Mouse (Mus musculus): ENCODE results near the gene Ei24. TPM values are rescaled to one million over a fixed set of nuclear protein-coding genes. Genes with fewer than 3 reads are reported as not detected.

Ei24 gene
- 101 TPM in 2 replicates for polyA plus RNA-seq (2015; fragmentation: Nextera tagmentation; extraction: Ambion mirVana)

GRCm38 (mm10) chr9:36796781-36797555 is at the start of gene Ei24:
Gene Ei24 (minus strand): TSS chr9:36797393.
- no peaks in the 10 kb centered on the region for H3K9me3 ChIP-seq (replicated peaks)
- peaks cover 7% of the 10 kb centered on the region for H3K36me3 ChIP-seq
- under 1% methylated on average over 66 of the region's 66 CpGs for WGBS
- peak; percentile 98 for ATAC-seq (ENCODE audit: insufficient number of reproducible peaks, low FRiP score, low TSS enrichment, low read depth)
- H3K27me3 ChIP-seq = no peaks in the 10 kb centered on the region
- peak within 1 kb of the TSS; percentile 81 for H3K27ac ChIP-seq (replicated peaks)
- H3K4me2 ChIP-seq (replicated peaks) = peak within 1 kb of the TSS; percentile 72
- peak within 1 kb of the TSS; percentile 93 for H3K9ac ChIP-seq
- H3K4me1 ChIP-seq = peaks cover 16% of the 10 kb centered on the region
- peak within 1 kb of the TSS; percentile 94 for H3K4me3 ChIP-seq (replicated peaks)

- Histone ChIP-seq H3K4me2 (replicated peaks) (no peak overlapping the region), H3K9ac (no peak overlapping the region), H3K27ac (replicated peaks) (no peak overlapping the region), H3K36me3 (no peaks in the 10 kb centered on the region), H3K9me3 (replicated peaks) (no peaks in the 10 kb centered on the region), H3K27me3 (no peaks in the 10 kb centered on the region), H3K4me1 (no peaks in the 10 kb centered on the region), H3K4me3 (replicated peaks) (no peak overlapping the region)
- 34% methylated on average over 4 of the region's 4 CpGs for WGBS
- no peak for ATAC-seq (ENCODE audit: insufficient number of reproducible peaks, low FRiP score, low TSS enrichment, low read depth)
Observed at GRCm38 (mm10) chr9:36846346-36846745, 49.2 kb upstream of the Ei24 start.

GRCm38 (mm10) chr9:36833914-36834313 is 36.7 kb upstream of the Ei24 start:
- WGBS = 41% methylated on average over 3 of the region's 3 CpGs
- Histone ChIP-seq H3K9me3 (replicated peaks) (no peaks in the 10 kb centered on the region), H3K27me3 (peaks cover 12% of the 10 kb centered on the region; the same call in 1 of the 2 replicates), H3K4me2 (replicated peaks) (peak overlapping the region; percentile 71), H3K4me3 (replicated peaks) (peak overlapping the region; percentile 50), H3K36me3 (no peaks in the 10 kb centered on the region), H3K27ac (replicated peaks) (no peak overlapping the region), H3K9ac (no peak overlapping the region), H3K4me1 (peaks cover 16% of the 10 kb centered on the region)
- peak; percentile 45; the same call in 1 of the 2 replicates for ATAC-seq (ENCODE audit: insufficient number of reproducible peaks, low FRiP score, low TSS enrichment, low read depth)

- H3K9ac ChIP-seq = peak overlapping the region; percentile 26
- peak overlapping the region; percentile 55 for H3K27ac ChIP-seq (replicated peaks)
Observed at GRCm38 (mm10) chr9:36833043-36833881, 36.1 kb upstream of the Ei24 start.

GRCm38 (mm10) chr9:36832529-36832928 is 35.3 kb upstream of the Ei24 start:
- Histone ChIP-seq H3K27ac (replicated peaks) (peak overlapping the region; percentile 55), H3K36me3 (no peaks in the 10 kb centered on the region), H3K4me2 (replicated peaks) (peak overlapping the region; percentile 71), H3K9me3 (replicated peaks) (no peaks in the 10 kb centered on the region), H3K9ac (peak overlapping the region; percentile 21), H3K4me3 (replicated peaks) (peak overlapping the region; percentile 50), H3K4me1 (peaks cover 16% of the 10 kb centered on the region), H3K27me3 (peaks cover 12% of the 10 kb centered on the region; the same call in 1 of the 2 replicates)
- peak; percentile 83 for ATAC-seq (ENCODE audit: insufficient number of reproducible peaks, low FRiP score, low TSS enrichment, low read depth)
- 1% methylated on average over 31 of the region's 32 CpGs for WGBS

More at GRCm38 (mm10) chr9:36833043-36833881, 36.1 kb upstream of the Ei24 start:
- H3K9me3 ChIP-seq (replicated peaks) = no peaks in the 10 kb centered on the region
- peak overlapping the region; percentile 50 for H3K4me3 ChIP-seq (replicated peaks)
- ATAC-seq (ENCODE audit: insufficient number of reproducible peaks, low FRiP score, low TSS enrichment, low read depth) = peak; percentile 62
- WGBS = 3% methylated on average over 31 of the region's 31 CpGs
- H3K36me3 ChIP-seq = no peaks in the 10 kb centered on the region
- peaks cover 12% of the 10 kb centered on the region; the same call in 1 of the 2 replicates for H3K27me3 ChIP-seq
- H3K4me2 ChIP-seq (replicated peaks) = peak overlapping the region; percentile 71
- H3K4me1 ChIP-seq = peaks cover 16% of the 10 kb centered on the region

GRCm38 (mm10) chr9:36831401-36831800 is 34.2 kb upstream of the Ei24 start:
- Histone ChIP-seq H3K9ac (no peak overlapping the region), H3K4me3 (replicated peaks) (no peak overlapping the region), H3K27me3 (peaks cover 12% of the 10 kb centered on the region; the same call in 1 of the 2 replicates), H3K4me2 (replicated peaks) (no peak overlapping the region), H3K36me3 (no peaks in the 10 kb centered on the region), H3K27ac (replicated peaks) (no peak overlapping the region), H3K9me3 (replicated peaks) (no peaks in the 10 kb centered on the region), H3K4me1 (peaks cover 19% of the 10 kb centered on the region)
- no peak for ATAC-seq (ENCODE audit: insufficient number of reproducible peaks, low FRiP score, low TSS enrichment, low read depth)
- WGBS = 72% methylated on average over 6 of the region's 6 CpGs

GRCm38 (mm10) chr9:36826612-36827363 is 29.6 kb upstream of the Ei24 start:
- Histone ChIP-seq H3K9ac (no peak overlapping the region), H3K4me1 (peaks cover 4% of the 10 kb centered on the region; the same call in 1 of the 2 replicates), H3K36me3 (no peaks in the 10 kb centered on the region), H3K4me2 (replicated peaks) (no peak overlapping the region), H3K4me3 (replicated peaks) (no peak overlapping the region), H3K9me3 (replicated peaks) (no peaks in the 10 kb centered on the region), H3K27ac (replicated peaks) (no peak overlapping the region), H3K27me3 (0 out of 2 replicates have a peak, but pooled peaks cover 4% of the 10 kb centered on the region)
- whole genome bisulfite sequencing = 45% methylated on average over 2 of the region's 2 CpGs
- ATAC-seq (ENCODE audit: insufficient number of reproducible peaks, low FRiP score, low TSS enrichment, low read depth) = no peak

- Histone ChIP-seq H3K36me3 (no peaks in the 10 kb centered on the region), H3K4me3 (replicated peaks) (no peak overlapping the region), H3K27me3 (no peaks in the 10 kb centered on the region), H3K9me3 (replicated peaks) (no peaks in the 10 kb centered on the region), H3K4me1 (peaks cover 10% of the 10 kb centered on the region; the same call in 1 of the 2 replicates), H3K4me2 (replicated peaks) (no peak overlapping the region), H3K27ac (replicated peaks) (peak overlapping the region; percentile 48; the same call in 1 of the 2 replicates), H3K9ac (no peak overlapping the region)
- ATAC-seq (ENCODE audit: insufficient number of reproducible peaks, low FRiP score, low TSS enrichment, low read depth) = no peak
- 27% methylated on average over 2 of the region's 2 CpGs for WGBS
Observed at GRCm38 (mm10) chr9:36822024-36822423, 24.8 kb upstream of the Ei24 start.

GRCm38 (mm10) chr9:36821644-36822000 is 24.4 kb upstream of the Ei24 start, which contains the start of gene Fez1:
Gene Fez1 (plus strand): TSS chr9:36821864.
- 1% methylated on average over 8 of the region's 8 CpGs for WGBS
- Histone ChIP-seq H3K27me3 (no peaks in the 10 kb centered on the region), H3K4me3 (replicated peaks) (0 out of 2 replicates have a peak within 1 kb of the TSS, but pooled peaks have one; percentile 16), H3K4me1 (peaks cover 7% of the 10 kb centered on the region; the same call in 1 of the 2 replicates), H3K27ac (replicated peaks) (peak within 1 kb of the TSS; percentile 51; the same call in 1 of the 2 replicates), H3K36me3 (no peaks in the 10 kb centered on the region), H3K9me3 (replicated peaks) (no peaks in the 10 kb centered on the region), H3K4me2 (replicated peaks) (peak within 1 kb of the TSS; percentile 25), H3K9ac (no peak within 1 kb of the TSS)
- peak; percentile 68; the same call in 1 of the 2 replicates for ATAC-seq (ENCODE audit: insufficient number of reproducible peaks, low FRiP score, low TSS enrichment, low read depth)

- no peak overlapping the region for H3K9ac ChIP-seq
Observed at GRCm38 (mm10) chr9:36820969-36821643, 23.9 kb upstream of the Ei24 start.

More at GRCm38 (mm10) chr9:36820969-36821643, 23.9 kb upstream of the Ei24 start:
- H3K27me3 ChIP-seq = no peaks in the 10 kb centered on the region
- H3K36me3 ChIP-seq = no peaks in the 10 kb centered on the region
- peak overlapping the region; percentile 51; the same call in 1 of the 2 replicates for H3K27ac ChIP-seq (replicated peaks)
- 28% methylated on average over 9 of the region's 9 CpGs for WGBS
- peak overlapping the region; percentile 25 for H3K4me2 ChIP-seq (replicated peaks)
- peaks cover 7% of the 10 kb centered on the region; the same call in 1 of the 2 replicates for H3K4me1 ChIP-seq
- peak; percentile 78 for ATAC-seq (ENCODE audit: insufficient number of reproducible peaks, low FRiP score, low TSS enrichment, low read depth)
- H3K4me3 ChIP-seq (replicated peaks) = 0 out of 2 replicates have a peak overlapping the region, but pooled peaks have one; percentile 16
- no peaks in the 10 kb centered on the region for H3K9me3 ChIP-seq (replicated peaks)
